Mouse (Mus musculus) thymus, postnatal 25 days (tissue): ENCODE data around the gene Mib2.
"Not testable (repeated sequence)": the region's sequence is repeated elsewhere in the genome, so short reads cannot be mapped to it uniquely, and the experiment has no call there.

Source experiments
- DNase-seq: peaks from one replicate; pipeline ENCODE4 v3.0.0; 2022

The Mib2 gene

GRCm38 (mm10) chr4:155668689-155669597 is at the start of gene Mib2:
Gene Mib2 (minus strand): TSS chr4:155669198.
- DNase-seq = peak; percentile 97

GRCm38 (mm10) chr4:155710521-155711252 is 41.7 kb upstream of the Mib2 start:
- no peak for DNase-seq

GRCm38 (mm10) chr4:155708988-155709387 is 40.0 kb upstream of the Mib2 start:
- no peak for DNase-seq

GRCm38 (mm10) chr4:155708582-155708981 is 39.6 kb upstream of the Mib2 start:
- no peak for DNase-seq

- no peak for DNase-seq
Observed at GRCm38 (mm10) chr4:155705592-155705929, 36.6 kb upstream of the Mib2 start.

GRCm38 (mm10) chr4:155704721-155705591 is 36.0 kb upstream of the Mib2 start, which contains the start of gene Ssu72:
Gene Ssu72 (plus strand): TSS chr4:155704800.
- peak; percentile 93 for DNase-seq

GRCm38 (mm10) chr4:155703425-155703929 is 34.5 kb upstream of the Mib2 start:
- no peak for DNase-seq

GRCm38 (mm10) chr4:155700425-155700824 is 31.4 kb upstream of the Mib2 start:
- DNase-seq = no peak

- DNase-seq = no peak
Observed at GRCm38 (mm10) chr4:155696261-155697255, 27.6 kb upstream of the Mib2 start.

- DNase-seq = no peak
Observed at GRCm38 (mm10) chr4:155695531-155696062, 26.6 kb upstream of the Mib2 start.

- peak; percentile 82 for DNase-seq
Observed at GRCm38 (mm10) chr4:155694482-155695401, 25.7 kb upstream of the Mib2 start.

- peak; percentile 69 for DNase-seq
Observed at GRCm38 (mm10) chr4:155694111-155694481, 25.1 kb upstream of the Mib2 start, which contains the start of gene Fndc10. Gene Fndc10 (plus strand): TSS chr4:155694342.

GRCm38 (mm10) chr4:155692421-155692820 is 23.4 kb upstream of the Mib2 start:
- no peak for DNase-seq

- no peak for DNase-seq
Observed at GRCm38 (mm10) chr4:155690571-155691375, 21.8 kb upstream of the Mib2 start.

- not testable (repeated sequence) for DNase-seq
Observed at GRCm38 (mm10) chr4:155687764-155688163, 18.8 kb upstream of the Mib2 start.

- DNase-seq = not testable (repeated sequence)
Observed at GRCm38 (mm10) chr4:155683670-155684277, 14.8 kb upstream of the Mib2 start.

GRCm38 (mm10) chr4:155675991-155676390 is 7.0 kb upstream of the Mib2 start:
- peak; percentile 36 for DNase-seq

- DNase-seq = no peak
Observed at GRCm38 (mm10) chr4:155672082-155672481, 3.1 kb upstream of the Mib2 start.

GRCm38 (mm10) chr4:155670236-155670635 is 1.2 kb upstream of the Mib2 start:
- DNase-seq = not testable (repeated sequence)
